Mouse (Mus musculus) MEL (cell line): Measurements from ENCODE around the gene Slc9c1.

Experiments
- CTCF ChIP-seq, 3 experiments: IDR thresholded peaks in 2 of 3; conservative IDR thresholded peaks in 1 of 3; 2 replicates each; pipeline ENCODE4 v1.5.1; 2011 to 2012; ENCODE audit warnings: low read length in 3 of 3, low read depth in 2 of 3, mild to moderate bottlenecking in 2 of 3, improper control_type of control experiment in 1 of 3, inconsistent platforms in 1 of 3, mixed read lengths in 1 of 3, moderate library complexity in 1 of 3; ENCODE audit not compliant: control insufficient read depth in 1 of 3, insufficient read depth in 1 of 3, poor library complexity in 1 of 3, severe bottlenecking in 1 of 3
- EP300 ChIP-seq, 2 experiments: IDR thresholded peaks; 2 replicates each; pipeline ENCODE4 v1.6.1; 2011; ENCODE audit warnings: improper control_type of control experiment in 2 of 2, low read length in 2 of 2, low read depth in 1 of 2, mild to moderate bottlenecking in 1 of 2
- NRF1 ChIP-seq: IDR thresholded peaks from 2 replicates; pipeline ENCODE4 v1.6.1; 2014; ENCODE audit warnings: low read depth, mild to moderate bottlenecking, inconsistent platforms, low read length, improper control_type of control experiment, moderate library complexity; ENCODE audit not compliant: poor library complexity, insufficient read depth, severe bottlenecking
- POLR2A ChIP-seq, 2 experiments: IDR thresholded peaks; 2 replicates each; pipeline ENCODE4 v1.6.1; 2011 to 2012; ENCODE audit warnings: low read length in 2 of 2, mild to moderate bottlenecking in 2 of 2, control low read depth in 1 of 2, improper control_type of control experiment in 1 of 2, low read depth in 1 of 2, moderate library complexity in 1 of 2; ENCODE audit not compliant: control insufficient read depth in 1 of 2, insufficient read depth in 1 of 2, poor library complexity in 1 of 2
- POLR2AphosphoS5 ChIP-seq: IDR thresholded peaks from 2 replicates; pipeline ENCODE4 v1.6.1; 2012; ENCODE audit warnings: low read depth, borderline replicate concordance, mild to moderate bottlenecking, inconsistent platforms, low read length, moderate library complexity, mixed read lengths
- TAL1 ChIP-seq: IDR thresholded peaks from 2 replicates; pipeline ENCODE4 v1.6.1; 2012; ENCODE audit warnings: mild to moderate bottlenecking, inconsistent platforms, low read length, moderate library complexity, mixed read lengths
- USF1 ChIP-seq: IDR thresholded peaks from 2 replicates; pipeline ENCODE4 v1.6.1; 2014; ENCODE audit warnings: low read depth, mild to moderate bottlenecking, inconsistent platforms, low read length, improper control_type of control experiment, moderate library complexity
- ZKSCAN1 ChIP-seq: IDR thresholded peaks from 2 replicates; pipeline ENCODE4 v1.6.1; 2012; ENCODE audit warnings: low read depth, mild to moderate bottlenecking, inconsistent platforms, low read length, improper control_type of control experiment, moderate library complexity

DNA sequence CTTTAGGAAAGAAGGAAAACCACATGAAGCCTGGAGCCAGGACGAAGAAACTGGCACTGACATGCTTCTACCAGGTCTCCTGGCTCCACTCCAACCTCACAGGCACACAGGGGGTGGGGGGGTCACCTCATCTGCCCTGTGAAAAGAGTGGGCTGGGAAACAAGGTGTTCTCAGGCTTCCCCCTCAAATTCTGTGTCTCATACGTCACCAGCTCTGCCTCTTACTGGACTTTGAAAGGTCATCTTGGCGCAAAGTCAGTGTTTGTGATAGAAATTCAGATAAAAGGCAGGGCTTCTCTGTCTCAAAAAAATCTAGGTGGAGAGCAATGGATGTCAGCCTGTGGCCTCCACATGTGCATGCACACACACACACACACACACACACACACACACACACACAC is 106.2 kb downstream of the Slc9c1 start:
- no peak for TF ChIP-seq POLR2A (IDR thresholded peaks at IDR 0.05; ENCODE audit: control insufficient read depth in 1 of 2, insufficient read depth in 1 of 2, low read depth in 1 of 2, low read length in 2 of 2, poor library complexity in 1 of 2)
- TF ChIP-seq POLR2AphosphoS5 = no peak
- no peak for TF ChIP-seq EP300 (IDR thresholded peaks at IDR 0.05; ENCODE audit: low read depth in 1 of 2, low read length in 2 of 2)
- no peak for TF ChIP-seq TAL1
- no peak for TF ChIP-seq NRF1
- no peak for TF ChIP-seq USF1
- no peak for TF ChIP-seq ZKSCAN1
- no peak for TF ChIP-seq CTCF (IDR thresholded peaks at IDR 0.05 in 2 of 3, conservative IDR thresholded peaks at IDR 0.05 in 1 of 3; ENCODE audit: control insufficient read depth in 1 of 3, insufficient read depth in 1 of 3, low read depth in 2 of 3, low read length in 3 of 3, poor library complexity in 1 of 3, severe bottlenecking in 1 of 3)
